Mouse (Mus musculus) erythroblast, embryonic 14.5 days (primary cell): ENCODE results near the gene Celsr3.

ENCODE experiments used
- GATA1 ChIP-seq: IDR thresholded peaks from 2 replicates; pipeline ENCODE4 v1.6.1; 2012; ENCODE audit warnings: low read length, inconsistent platforms, mixed read lengths
- TAL1 ChIP-seq: IDR thresholded peaks from 3 replicates; pipeline ENCODE4 v1.6.1; 2012; ENCODE audit warnings: low read length, inconsistent platforms, mixed read lengths

DNA sequence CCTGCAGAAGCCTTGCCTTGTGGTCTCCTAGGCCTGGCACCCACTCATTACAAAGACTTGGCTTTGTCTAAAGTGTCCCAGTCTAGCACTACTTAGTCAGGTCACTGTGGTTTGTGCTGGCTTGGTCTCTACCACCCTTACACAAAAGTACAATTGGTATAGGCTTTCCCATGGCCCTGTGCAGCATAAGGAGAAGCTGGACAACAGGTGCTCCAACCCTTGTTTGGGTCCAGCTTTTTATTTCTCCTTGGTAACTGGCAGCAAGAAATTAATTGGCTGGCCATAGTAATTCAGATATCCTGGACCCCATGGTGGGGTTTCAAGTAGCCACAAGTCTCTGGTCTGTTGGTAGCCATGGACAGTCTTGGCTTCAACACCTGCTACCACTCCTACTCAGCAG, 19.7 kb upstream of the Celsr3 start:
- no peak for TF ChIP-seq TAL1
- no peak for TF ChIP-seq GATA1
